Mouse (Mus musculus) liver, embryonic 14.5 days (tissue): ENCODE data around the gene Cd3d.

ENCODE experiments used
- CTCF ChIP-seq: IDR thresholded peaks from 2 replicates; pipeline ENCODE4 v1.5.1; 2016; ENCODE audit warnings: antibody characterized with exemption, low read depth, control low read depth
- EP300 ChIP-seq: IDR thresholded peaks from 2 replicates; pipeline ENCODE4 v1.6.1; 2016; ENCODE audit warnings: antibody characterized with exemption, low read depth

GRCm38 (mm10) chr9:45034526-45034925, 52.9 kb downstream of the Cd3d start:
- TF ChIP-seq EP300 (no peak), CTCF (no peak)
